Mouse (Mus musculus) adrenal gland, adult 8-10 months (tissue): ENCODE data around the gene Eif2b3. TPM values are rescaled to one million over a fixed set of nuclear protein-coding genes. Genes with fewer than 3 reads are reported as not detected.

ENCODE experiments used
- DNase-seq: peaks from one replicate; pipeline ENCODE4 v3.0.0; 2022
- total RNA-seq, 4 experiments: library from RNA; stranded (reverse); gene quantifications; 2 replicates each; pipeline ENCODE4 v1.2.4; 2022

Eif2b3 gene
- total RNA-seq, 4 experiments from 2014 or later = 32.2 to 40.2 (median 33.8) TPM

DNA sequence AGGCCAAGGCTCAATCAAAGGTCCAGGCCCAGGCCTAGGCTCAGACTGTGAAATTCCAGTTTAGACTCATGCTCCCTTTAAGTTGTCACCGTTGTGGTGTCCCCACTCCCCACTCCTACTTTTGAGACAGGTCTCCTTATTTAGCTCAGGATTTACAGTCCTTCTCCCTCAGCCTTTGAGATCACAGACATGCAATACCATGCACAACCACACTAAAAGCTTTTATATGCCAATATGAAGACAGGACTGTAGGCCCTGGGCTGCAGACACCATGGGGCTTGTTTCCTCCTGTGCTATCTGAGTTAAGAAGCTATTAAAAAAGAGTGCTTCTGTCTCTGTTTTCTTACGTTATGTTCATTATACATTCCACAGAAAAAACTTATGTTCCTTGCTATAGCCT lies 1.5 kb upstream of the Eif2b3 start:
- DNase-seq = no peak

DNA sequence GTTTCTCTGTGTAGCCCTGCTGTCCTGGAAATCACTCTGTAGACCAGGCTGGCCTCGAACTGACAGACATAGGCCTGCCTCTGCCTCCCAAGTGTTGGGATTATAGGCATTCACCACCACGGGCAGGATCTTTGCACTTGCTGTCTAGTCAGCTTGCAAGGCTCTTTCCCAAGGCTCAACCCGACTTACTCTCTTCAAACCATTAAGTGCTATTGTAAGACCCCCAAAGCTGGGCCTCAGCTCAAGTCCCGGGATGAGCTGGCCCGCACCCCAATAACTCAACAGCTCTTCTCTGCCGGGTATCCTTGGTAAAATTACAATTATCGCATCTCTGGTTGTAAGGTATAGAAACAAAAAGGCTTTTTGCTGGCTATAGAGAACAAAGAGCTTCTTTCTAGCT lies 875 bp upstream of the Eif2b3 start:
- DNase-seq = no peak

DNA sequence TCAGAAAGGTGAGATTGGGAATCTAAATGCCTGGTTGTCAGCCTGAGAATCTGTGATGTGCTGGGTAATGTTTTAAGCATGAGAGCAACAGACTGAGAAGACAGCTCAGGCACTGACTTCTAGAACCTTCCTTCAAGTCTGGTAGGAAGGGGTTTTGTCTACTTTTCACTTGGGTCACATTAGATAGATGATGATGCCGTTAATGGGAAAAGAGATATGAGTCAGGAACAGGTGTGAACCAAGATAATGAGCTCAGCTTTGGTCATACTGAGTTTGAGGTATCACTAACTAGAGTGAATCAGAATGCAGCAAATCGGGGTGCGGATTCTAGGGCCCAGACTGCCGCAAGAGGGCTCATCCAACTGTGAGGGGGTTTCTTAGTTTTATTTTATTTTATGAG lies 4.3 kb downstream of the Eif2b3 start:
- no peak for DNase-seq

DNA sequence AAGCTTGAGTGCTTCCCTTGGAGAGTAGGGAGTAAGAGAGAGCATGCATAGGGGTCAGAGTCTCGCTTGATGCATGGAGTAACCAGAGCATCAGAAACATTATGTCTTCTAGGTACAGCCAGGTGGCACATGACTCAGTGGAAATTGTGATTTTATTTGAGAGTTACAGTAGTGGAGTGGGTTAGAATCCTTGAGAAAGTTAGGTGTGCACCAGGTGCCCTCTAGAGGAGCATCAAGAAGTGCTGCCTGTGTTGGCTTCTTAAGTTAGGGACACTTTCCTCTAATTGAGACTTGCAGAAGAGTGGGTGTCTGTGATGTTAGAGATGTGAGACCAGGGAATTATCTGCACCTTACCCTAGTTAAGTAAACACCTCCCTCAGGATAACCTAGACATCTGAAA lies 11.9 kb downstream of the Eif2b3 start:
- no peak for DNase-seq

DNA sequence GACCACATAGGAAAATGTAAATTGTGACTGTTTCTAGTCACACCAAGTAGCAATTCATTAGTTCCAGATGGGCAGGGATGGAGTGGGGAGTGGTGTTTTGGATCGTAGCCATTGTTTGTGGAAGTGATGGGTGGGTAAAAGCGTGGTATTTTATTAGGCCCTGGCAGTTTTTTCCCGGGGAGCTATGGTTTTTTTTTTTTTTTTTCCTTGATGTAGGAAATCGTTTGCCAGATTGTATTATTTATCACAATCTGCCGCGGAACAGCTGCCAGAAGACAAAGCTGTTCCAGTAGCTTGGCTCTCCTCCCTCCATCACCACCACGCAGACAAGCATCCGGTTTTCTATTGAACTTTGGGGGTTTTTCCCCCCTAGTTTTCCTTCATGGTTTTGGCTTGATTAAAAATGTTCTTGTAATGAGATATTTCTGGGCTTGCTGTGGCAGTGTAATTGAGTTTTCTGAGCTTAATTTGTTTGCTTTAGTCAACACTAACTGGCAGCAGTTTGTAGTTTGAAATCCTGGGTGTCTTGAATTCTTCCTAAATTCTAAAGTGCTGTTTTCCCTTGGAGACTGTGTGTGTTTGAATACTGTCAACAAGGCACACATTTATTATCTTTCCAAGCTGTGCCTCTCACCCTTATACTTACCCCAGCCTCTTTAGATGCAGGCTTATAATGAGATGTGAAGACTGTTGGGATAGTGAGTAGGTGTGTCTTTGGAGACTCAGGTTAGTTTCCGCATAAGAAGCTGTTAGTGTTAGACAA lies 20.9 kb downstream of the Eif2b3 start:
- peak; percentile 24 for DNase-seq

DNA sequence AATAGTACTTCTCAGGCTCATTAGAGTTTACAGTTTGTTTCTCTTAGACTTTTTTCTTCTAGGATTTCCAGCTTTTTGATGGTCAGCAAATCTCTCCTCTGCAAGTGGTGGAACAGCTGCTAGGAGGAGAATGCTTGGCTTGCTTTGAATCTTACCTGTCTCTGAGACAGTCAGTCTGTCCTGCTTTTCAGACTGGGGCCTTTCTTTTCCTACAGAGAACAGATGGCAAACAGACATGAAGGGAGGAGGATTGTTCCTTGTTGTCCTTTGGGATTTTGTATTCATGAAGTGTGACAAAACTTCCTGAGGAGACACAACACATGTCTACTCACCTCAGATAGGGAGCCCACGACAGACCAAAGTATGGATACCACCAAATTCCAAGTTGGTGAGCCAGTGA lies 21.6 kb downstream of the Eif2b3 start:
- no peak for DNase-seq

DNA sequence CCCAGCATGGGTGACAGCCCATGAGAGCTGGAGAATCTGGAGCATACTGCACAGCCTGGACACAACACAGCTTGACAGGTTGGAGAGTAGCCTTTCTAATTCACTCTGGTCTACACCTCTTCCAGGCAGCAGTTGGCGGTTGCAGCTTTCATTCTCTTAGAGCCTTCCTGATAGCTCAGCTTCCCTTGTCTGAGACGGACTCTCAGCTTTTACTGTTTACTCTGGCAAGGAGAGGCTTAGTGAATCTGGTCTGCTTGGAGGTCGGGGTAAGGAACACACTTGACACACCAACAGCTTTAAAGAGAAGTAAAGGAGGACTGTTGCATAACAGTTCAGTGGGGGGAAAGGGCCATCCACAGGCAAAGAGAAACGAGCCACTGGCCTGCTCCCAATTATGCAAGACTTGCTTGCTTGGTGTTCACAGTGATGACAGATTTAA lies 22.1 kb downstream of the Eif2b3 start:
- peak; percentile 71 for DNase-seq

DNA sequence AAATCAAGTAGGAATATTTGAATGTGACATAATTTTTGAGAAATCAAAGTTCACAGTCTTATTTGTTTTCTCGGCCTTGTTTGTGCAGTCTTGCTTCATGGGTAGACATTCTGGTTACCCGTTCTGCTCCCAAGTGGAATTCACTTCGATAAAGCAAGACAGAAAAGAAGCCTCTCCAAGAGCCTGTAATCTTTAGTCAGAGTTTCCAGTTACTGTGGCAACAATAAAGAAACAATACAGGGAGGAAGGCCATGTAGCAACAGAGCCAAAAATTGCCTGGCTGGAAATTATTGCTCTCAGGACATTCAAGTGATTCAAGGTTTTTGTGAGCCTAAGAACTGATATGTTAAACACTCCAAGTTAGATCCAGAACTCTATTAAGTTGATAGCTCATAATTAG lies 29.6 kb downstream of the Eif2b3 start:
- DNase-seq = peak; percentile 53

DNA sequence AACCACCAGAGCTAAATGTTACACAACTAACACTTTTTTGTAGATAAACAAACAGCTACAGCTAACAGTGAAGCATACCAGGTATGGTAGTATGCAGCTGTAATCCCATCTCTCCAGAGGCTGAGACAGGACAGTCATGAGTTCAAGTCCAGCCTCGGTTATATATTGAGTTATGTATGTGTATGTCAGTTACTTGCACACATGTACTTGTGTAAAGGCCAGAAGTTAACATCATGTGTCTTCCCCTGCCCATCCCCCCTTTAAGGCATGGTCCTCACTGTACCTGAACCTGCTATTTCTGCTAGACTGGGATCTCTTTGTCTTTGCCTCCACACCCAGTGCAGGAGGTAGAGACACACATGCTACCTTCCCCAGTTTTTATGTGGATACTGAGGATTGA lies 30.3 kb downstream of the Eif2b3 start:
- DNase-seq = no peak

DNA sequence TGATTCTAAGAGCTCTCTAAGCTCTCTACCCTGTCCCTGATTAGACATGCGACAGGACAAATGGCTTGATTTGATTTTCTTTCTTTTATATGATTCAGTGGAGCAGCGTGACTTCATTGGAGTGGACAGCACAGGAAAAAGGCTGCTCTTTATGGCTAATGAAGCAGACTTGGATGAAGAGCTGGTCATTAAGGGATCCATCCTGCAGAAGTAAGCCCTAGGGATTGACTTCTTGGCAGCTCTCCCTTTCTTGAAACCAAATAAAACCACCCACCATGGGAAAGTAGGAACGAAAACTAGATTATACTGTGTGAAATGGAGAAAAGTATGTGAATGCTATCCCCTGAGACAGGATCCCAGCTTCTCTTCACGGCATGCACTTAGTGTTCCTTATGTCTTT lies 33.4 kb downstream of the Eif2b3 start:
- DNase-seq = no peak

DNA sequence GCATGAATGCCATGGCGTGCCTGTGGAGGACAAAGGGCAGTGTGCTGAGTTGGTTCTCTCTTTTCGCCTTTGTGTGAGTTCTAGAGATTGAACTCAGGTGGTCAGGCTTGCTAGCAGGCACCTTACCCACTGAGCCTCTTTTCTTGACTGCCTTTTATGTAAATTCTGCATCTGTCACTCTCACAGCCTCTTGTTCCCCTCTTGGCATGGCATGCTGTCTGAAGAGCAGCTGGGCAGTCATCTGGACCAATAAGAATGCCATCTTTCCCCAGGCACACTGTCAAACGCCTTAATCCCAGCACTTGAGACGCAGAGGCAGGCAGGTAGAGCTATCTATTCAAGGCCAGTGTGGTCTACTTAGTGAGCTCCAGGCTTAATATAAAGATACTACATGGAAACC lies 34.8 kb downstream of the Eif2b3 start:
- no peak for DNase-seq

DNA sequence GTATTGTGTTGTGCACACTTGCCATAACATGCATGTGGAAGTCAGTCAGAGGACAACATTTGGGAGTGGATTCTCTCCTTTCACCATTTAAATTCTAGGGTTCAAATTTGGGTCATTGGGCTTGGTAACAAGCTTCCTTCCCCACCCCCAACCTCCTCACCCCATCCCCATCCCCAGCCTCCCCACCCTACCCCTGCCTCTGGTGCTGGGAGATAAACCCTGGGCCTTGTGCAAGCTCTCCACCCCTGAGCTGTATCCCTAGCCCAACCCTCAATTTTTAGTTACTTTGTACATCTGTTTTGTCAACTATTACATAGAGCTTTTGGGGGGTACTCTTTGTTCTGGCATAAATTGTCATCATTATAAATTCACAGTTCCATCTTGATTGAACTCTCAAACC lies 36.9 kb downstream of the Eif2b3 start:
- DNase-seq = no peak

DNA sequence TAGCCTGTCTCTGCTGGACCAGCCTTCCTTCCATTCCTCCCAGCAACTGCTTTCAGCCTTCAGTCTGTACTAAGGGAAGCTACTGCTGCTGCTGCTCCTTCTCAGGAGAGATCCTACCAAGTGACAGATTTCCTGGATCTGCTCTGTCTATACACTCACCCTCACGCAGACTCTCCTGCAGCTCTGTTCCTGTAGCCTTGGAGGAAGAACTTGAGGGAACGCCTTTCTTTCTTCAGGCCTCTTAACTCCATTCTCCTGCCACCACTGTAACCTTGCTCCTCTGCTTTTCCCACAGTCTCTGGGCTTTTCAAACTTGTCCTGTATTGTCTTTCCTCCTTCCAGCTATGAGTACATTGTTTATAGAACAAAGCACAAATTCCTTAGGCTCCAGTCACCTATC lies 37.3 kb downstream of the Eif2b3 start:
- DNase-seq = no peak

DNA sequence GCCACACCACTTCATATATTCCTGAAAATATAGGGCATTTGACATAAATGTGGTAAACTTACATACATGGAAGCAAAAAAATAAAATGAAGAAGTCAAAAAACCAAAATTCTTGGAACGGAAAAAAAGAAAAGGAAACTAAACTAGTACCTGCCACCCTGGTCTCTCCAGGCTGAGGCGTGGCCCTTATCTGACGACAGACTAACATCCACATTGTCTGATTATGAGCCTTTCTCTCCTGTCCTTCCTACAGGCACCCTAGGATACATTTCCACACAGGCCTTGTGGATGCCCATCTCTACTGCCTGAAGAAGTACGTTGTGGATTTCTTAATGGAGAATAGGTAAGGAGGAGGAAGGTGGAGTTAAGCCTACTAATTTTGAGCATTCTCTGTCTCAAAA lies 39.3 kb downstream of the Eif2b3 start:
- DNase-seq = no peak

DNA sequence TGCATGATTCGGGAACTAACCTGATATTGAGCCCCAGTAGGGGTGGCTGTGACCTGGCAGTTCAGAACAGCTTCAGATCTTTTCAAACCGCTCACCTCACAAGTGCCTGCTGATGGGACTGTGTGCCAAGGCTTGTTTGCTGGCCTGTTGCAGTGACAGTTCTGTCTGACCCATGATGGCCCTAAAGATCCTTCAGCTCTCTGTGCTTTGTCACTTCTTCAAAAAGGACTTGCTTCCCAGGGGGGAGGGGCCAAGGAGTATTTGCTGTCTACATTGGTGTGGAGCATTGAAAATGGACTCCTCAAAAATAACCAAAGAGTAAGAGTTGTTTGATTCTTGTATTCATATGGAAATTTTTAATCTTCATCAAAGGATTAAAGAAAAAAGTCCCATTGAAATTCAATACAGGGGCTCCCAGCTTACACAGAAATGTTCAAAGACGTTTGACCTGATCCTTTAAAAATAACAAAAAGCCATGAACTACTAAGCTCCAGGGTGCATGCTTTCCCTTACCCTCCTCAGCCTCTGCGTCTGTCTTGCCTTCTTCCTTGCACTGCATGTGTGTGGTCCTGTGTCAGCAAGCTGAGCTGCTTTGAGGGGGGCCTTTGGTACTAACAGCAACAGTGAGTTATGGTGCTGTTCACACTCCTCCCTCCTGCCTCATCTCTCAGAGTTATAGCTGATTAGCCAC lies 43.6 kb downstream of the Eif2b3 start:
- DNase-seq = no peak

DNA sequence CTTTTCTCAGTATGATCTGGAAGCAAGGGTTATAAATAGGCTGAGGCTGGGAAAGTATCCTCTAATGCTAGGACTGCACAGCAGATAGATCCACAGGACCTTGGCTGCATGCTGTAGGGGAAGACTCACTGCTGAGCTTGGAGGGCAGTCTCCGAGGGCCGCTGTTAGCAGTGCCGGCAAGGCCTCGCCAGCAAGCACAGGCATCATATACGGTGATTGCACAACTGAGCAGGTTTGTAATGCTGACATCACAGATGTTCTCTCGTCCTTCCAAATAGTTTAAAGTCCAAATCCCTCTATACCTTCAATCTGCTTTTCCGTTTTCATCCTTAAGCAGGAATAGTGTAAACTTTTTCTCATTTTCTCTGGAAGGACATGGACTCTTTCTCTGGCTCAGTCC lies 48.8 kb downstream of the Eif2b3 start:
- no peak for DNase-seq

DNA sequence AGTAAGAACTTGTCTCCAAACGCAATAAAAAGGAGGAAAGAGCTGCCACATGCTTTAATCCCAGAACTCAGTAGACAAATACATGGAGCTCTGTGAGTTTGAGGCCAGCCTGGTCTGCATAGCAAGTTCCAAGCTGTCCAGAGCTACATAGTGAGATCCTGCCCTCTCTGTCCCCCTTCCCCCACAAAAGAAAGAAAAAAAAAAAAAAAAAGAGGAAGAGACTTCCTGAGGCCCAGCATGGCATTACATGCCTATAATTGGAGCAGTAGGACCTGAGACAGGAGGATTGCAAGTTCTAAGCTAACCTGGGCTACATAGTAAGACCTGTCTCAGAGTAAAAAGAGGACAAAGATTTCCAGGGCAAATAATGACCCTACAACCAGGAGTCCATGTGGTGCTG lies 50.4 kb downstream of the Eif2b3 start:
- DNase-seq = no peak

DNA sequence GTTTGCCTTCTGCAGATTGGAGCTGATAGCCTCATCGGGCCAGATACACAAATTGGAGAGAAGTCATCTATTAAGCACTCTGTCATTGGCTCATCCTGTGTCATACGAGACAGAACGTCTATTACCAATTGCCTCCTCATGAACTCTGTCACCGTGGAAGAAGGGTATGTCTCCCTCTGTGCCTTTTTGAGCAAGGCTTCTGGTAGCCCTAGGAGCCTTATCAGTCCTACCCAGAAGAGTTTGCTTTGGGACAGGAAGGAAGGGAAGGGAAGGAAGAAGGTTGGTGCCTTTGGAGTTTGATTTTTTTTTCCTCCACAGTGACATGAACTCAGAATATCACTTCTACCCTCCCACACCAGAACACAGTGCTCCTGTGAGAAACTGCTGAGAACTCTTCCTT lies 51.4 kb downstream of the Eif2b3 start:
- DNase-seq = no peak

DNA sequence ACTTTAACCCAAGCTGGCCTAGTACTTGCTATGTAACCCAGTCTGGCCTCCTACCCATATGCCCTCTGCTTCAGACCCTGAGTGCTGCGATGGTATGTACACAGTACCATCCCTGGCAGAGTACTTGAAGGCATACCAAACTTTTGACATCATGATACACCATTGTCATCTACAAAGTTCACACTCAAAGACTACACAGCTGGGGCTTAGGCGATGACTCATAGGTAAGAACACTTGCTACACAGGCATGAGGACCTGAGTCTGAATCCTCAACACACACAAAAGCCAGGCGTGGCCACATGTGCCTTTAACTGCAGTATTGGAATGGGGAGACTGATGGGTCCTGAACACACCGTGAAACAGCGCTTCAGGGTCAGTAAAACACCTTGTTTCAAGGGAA lies 52.0 kb downstream of the Eif2b3 start:
- DNase-seq = no peak

DNA sequence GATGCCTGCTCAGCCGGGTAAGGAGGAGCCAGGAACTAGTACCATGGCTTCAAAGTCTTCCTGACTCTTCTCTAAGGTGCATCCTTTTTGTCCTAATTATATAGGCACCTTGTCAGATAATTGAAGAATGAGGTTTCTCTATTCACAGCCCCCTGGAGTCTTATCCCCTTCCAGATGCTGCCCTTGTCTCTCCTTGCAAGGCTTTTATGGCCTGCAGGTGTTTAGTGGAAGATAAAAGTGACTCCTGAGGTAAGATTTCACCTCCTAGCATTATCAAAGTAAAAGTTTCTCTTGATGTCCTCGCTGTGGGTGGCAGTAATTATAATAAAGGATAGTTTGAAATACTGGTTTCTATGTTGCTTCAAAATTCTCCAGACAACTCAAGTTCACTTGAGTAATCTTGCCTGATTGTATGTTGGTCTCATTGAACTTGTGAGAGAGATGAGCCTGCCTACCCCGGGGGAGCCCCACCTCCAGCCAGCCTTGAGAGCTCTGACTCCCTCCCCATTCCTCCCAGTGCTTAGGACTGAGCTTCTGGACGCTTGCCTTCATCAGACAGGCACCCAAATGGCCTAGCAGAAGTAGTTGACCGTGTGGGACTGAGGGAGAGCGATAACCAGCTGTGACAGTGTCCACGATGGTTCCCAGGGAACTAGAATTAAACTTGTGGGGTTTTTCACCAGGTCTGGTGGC lies 68.9 kb downstream of the Eif2b3 start:
- peak; percentile 23 for DNase-seq

DNA sequence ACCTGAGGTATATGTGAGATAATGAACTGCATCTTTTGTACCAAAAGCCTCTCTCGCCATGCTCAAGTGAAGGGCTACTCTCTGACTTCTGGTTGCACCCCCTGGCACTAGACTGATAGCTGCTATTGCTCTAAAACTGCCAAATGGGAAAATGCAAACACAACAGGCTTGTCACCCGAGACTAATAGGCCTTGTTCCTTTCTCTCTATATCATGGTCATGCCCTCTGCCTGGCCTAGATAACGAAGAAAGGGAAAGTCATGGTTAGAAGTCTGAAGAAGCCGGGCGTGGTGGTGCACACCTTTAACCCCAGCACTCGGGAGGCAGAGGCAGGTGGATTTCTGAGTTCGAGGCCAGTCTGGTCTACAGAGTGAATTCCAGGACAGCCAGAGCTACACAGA lies 71.4 kb downstream of the Eif2b3 start:
- DNase-seq = no peak

DNA sequence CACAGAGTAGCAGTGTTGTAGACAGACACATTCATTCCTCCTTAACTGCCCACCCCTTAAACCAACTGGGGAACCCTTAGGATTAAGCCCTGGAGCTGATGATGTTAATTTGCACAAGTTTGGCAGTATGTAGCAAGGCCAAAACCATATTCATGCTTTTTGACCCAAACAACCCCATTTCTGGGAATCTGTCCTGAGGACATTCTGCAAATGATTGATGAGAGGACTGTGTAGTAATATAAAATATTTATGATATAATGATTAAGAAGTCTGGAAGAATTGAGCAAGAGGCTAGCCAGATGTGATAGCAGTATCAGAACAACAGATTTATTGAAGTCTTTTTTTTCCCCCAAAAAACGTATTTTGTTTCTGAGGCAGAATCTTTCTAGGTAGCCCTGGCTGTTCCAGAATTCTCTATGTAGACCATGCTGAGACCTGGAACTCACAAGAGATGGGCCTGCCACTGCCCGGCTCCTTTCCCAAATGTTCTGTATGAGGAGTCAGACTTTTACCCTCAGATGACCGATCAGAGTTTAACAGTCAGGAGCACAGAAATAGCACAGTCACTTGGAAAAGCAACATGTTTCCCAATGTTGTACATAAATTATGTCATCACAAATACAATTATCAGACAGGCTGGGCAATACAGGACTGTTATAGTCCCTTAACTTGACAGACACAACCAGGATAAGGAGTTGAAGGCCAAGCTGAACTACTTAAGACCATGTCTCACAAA lies 75.6 kb downstream of the Eif2b3 start:
- DNase-seq = no peak
